Mouse (Mus musculus): ENCODE data around the gene Trpc4ap.

GRCm38 (mm10) chr2:155628112-155628511 lies 64.1 kb downstream of the Trpc4ap start:
- TF ChIP-seq CTCF (IDR thresholded peaks at IDR 0.05; ENCODE audit: low read depth): no peak
- TF ChIP-seq EP300 (IDR thresholded peaks at IDR 0.05; ENCODE audit: low read depth): no peak

Data from liver, embryonic 14.5 days (tissue).